Mouse (Mus musculus) retina, embryonic 14.5 days (tissue): ENCODE data around the gene Ccpg1os.

ENCODE experiments used
- DNase-seq: peaks from one replicate; pipeline ENCODE4 v3.0.0-alpha.2; 2015; ENCODE audit warnings: low spot score

Ccpg1os gene

GRCm38 (mm10) chr9:72985250-72986220 lies at the start of gene Ccpg1os, which contains the start of gene Ccpg1:
Gene Ccpg1os, minus strand, starts transcription at chr9:72985382.
Gene Ccpg1, plus strand, starts transcription at chr9:72985429.
- DNase-seq = peak; percentile 98

GRCm38 (mm10) chr9:73033406-73033805 lies 48.2 kb upstream of the Ccpg1os start:
- DNase-seq = no peak

GRCm38 (mm10) chr9:73031421-73031820 lies 46.2 kb upstream of the Ccpg1os start:
- no peak for DNase-seq

GRCm38 (mm10) chr9:73030443-73030842 lies 45.3 kb upstream of the Ccpg1os start:
- DNase-seq = no peak

- peak; percentile 55 for DNase-seq
Observed at GRCm38 (mm10) chr9:73025818-73026636, 40.8 kb upstream of the Ccpg1os start.

- DNase-seq = no peak
Observed at GRCm38 (mm10) chr9:73020566-73021097, 35.5 kb upstream of the Ccpg1os start.

GRCm38 (mm10) chr9:73019841-73020240 lies 34.7 kb upstream of the Ccpg1os start:
- no peak for DNase-seq

- no peak for DNase-seq
Observed at GRCm38 (mm10) chr9:73014724-73015123, 29.5 kb upstream of the Ccpg1os start.

- no peak for DNase-seq
Observed at GRCm38 (mm10) chr9:73012629-73013028, 27.4 kb upstream of the Ccpg1os start.

GRCm38 (mm10) chr9:73008384-73008783 lies 23.2 kb upstream of the Ccpg1os start:
- no peak for DNase-seq

- no peak for DNase-seq
Observed at GRCm38 (mm10) chr9:73006175-73006574, 21.0 kb upstream of the Ccpg1os start.

GRCm38 (mm10) chr9:73005106-73005505 lies 19.9 kb upstream of the Ccpg1os start:
- DNase-seq = no peak

- DNase-seq = no peak
Observed at GRCm38 (mm10) chr9:73004076-73004475, 18.9 kb upstream of the Ccpg1os start.

- DNase-seq = no peak
Observed at GRCm38 (mm10) chr9:73002177-73002576, 17.0 kb upstream of the Ccpg1os start.

GRCm38 (mm10) chr9:73001314-73002011 lies 16.3 kb upstream of the Ccpg1os start:
- DNase-seq = no peak

GRCm38 (mm10) chr9:73000487-73000886 lies 15.3 kb upstream of the Ccpg1os start:
- DNase-seq = no peak

- no peak for DNase-seq
Observed at GRCm38 (mm10) chr9:72996806-72997205, 11.6 kb upstream of the Ccpg1os start.

- no peak for DNase-seq
Observed at GRCm38 (mm10) chr9:72996167-72996566, 11.0 kb upstream of the Ccpg1os start.

GRCm38 (mm10) chr9:72992576-72992975 lies 7.4 kb upstream of the Ccpg1os start:
- no peak for DNase-seq

- no peak for DNase-seq
Observed at GRCm38 (mm10) chr9:72991420-72991819, 6.2 kb upstream of the Ccpg1os start.

- DNase-seq = no peak
Observed at GRCm38 (mm10) chr9:72988706-72989105, 3.5 kb upstream of the Ccpg1os start.

- DNase-seq = no peak
Observed at GRCm38 (mm10) chr9:72987703-72988102, 2.5 kb upstream of the Ccpg1os start.
